Mouse (Mus musculus): Measurements from ENCODE around the gene Tmem216. TPM values are rescaled to one million over a fixed set of nuclear protein-coding genes. Genes with fewer than 3 reads are reported as not detected.
"Not testable (repeated sequence)": the region's sequence is repeated elsewhere in the genome, so short reads cannot be mapped to it uniquely, and the experiment has no call there.

The Tmem216 gene
- total RNA-seq, 1 experiment from 2014 or later, result 20.6 TPM

DNA sequence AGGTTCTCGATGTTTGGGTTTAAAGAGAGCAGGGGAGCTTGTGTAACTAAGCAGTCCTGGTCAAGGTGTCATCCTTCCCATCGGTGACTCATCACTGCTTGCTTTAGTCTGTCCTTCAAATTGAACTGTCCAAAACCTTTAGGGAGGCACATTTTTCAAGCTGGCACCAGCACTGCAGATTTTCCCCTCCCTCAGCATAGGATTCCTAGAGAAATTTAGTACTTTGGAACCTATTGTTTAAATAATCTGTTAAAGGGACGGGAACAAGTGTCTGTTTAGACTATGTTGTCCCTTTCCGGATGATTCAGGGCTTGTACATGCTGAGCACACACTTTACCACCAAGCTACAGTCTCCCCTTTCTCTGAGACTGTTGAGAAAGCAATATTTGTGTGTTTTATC, 9.2 kb upstream of the Tmem216 start:
- no peak for DNase-seq

DNA sequence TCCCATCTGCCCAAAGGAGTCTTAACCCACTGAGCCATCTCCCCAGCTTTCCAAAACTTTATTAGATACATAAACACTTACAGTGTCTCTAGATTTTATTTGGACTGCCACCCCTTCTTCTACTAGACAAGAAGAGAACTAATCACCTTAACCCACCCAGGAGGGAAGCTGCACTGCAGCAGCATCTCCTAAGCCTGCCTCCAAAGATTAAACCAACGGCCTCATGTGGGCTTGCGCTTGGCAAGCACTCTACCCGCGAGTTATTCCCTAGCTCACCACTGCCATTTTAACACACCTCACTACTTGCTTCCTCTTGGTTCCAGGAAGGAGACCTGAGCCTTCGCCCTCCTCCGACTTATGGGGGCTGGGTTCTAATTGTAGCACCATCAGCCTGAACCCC, 8.2 kb upstream of the Tmem216 start:
- DNase-seq, result no peak

DNA sequence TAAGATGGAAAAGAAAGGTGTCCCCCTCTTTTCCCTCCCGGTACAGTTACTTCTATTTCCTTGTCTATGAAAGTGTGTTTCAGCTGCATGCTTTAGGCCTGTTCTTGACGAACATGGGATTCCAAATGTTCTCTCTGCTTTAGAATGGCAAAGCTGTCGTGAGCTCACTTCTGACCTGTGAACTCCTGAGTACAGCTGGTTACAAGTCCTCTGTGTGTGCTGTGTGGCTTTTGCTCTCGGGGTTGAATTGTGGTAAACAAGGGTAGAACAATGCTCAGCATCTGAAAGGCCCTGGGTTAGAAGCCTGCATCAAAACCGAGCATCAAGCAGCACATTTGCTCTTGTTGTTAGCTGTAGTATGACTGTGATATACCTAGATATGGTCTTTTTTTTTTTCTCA, 6.3 kb upstream of the Tmem216 start:
- DNase-seq, result no peak

DNA sequence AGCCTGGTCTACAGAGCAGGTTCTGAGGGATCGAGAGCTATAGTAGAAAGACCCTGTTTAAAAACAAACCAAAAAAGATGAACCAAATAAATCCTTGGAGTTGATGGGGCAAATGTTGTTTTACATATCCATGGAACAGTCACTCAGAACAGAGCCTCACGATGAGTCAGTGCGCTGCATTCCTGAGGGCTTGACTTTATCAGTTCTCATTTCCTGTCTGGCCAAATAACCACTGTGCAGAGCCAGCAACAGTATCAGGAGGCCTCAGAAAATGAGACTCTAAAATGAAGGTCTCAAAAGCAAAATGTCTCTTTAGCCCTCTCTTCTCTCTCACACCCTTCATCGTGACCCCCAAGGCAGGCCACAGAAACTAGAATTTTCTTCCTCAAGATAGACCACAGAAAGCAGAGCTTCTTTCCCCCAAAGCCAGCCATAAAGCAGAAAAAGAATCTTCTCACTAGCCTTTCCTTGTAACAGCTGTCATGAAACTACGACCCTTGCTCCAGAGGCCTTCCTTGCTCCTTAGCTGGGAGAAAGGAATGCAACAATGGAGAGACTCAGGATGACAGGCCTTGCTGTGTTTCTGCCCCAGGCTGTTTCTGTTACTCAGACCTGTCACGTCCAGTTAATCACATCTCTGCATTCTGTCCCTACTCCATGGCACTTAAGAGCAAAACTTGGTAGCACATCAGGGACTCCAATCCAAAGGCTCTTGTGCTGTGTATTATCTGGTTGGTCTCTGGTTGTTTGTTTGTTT, 5.7 kb upstream of the Tmem216 start:
- DNase-seq, result peak; percentile 28

DNA sequence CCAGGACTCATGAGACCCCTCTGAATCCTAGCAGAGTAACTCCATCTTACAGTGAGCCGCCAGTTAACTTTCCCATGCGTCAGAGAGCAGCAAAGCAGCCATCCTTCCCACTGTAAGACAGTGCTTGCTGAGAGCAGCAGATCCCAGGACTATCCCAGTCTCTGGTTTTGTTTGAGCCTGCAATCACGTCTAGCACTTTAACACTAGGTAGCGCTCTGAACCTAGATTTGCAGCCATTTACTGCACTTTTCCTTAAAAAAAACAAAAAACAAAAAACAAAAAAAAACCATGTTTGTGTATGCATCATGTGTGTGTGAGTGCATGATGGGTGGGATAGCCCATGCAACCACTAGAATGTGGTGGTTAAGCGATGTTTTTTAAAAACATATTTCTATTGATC, 4.1 kb upstream of the Tmem216 start:
- no peak for DNase-seq

DNA sequence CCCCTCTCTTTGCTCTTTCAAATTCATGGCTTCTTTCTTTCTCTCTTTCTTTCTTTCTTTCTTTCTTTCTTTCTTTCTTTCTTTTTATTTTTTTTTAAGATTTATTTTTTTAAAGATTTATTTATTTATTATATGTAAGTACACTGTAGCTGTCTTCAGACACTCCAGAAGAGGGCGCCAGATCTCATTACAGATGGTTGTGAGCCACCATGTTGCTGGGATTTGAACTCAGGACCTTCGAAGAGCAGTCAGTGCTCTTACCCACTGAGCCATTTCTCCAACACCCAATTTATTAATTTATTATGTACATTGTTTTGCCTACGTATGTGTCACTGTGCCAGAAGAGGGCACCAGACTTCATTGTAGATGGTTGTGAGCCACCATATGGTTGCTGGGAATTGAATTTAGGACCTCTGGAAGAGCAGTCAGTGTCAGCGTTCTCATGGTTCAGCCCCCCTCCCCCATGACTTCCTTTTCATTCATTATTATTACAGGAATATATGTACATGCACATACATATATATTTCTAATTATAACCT, 1.9 kb upstream of the Tmem216 start:
- not testable (repeated sequence) for DNase-seq

DNA sequence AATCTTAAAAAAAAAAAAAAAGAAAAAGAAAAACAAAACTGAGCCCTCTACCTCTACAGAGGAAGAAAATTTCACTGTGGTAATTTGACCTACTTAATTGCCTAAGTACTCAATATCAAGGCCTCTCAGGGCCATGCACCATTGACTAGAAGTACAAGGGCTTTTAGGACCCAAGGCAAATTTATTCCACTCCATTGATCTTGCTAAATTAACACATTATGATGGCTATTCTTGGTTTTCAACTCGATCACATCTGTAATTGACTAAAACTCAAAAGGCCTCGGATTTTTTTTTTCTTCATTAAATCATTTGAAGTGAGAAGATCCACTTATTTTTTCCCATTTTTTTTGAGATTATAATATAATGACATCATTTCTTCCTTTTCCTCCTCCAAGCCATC, 1.4 kb upstream of the Tmem216 start:
- no peak for DNase-seq

DNA sequence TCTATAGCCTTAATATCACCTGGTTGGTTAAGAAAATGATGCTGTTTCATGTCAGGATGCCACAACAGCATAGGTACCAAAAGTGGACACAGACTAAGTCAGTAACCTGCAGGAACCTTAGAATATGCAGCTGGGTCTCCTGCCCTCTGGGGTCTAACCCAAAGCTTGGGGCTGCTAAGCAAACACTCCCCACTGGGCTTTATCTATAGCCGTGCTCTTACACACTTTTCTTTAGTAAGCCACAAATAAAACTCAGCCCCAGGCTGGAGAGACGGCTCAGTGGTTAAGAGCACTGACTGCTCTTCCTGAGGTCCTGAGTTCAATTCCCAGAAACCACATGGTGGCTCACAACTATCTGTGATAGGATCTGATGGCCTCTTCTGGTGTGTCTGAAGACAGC, 963 bp upstream of the Tmem216 start:
- DNase-seq, result no peak

DNA sequence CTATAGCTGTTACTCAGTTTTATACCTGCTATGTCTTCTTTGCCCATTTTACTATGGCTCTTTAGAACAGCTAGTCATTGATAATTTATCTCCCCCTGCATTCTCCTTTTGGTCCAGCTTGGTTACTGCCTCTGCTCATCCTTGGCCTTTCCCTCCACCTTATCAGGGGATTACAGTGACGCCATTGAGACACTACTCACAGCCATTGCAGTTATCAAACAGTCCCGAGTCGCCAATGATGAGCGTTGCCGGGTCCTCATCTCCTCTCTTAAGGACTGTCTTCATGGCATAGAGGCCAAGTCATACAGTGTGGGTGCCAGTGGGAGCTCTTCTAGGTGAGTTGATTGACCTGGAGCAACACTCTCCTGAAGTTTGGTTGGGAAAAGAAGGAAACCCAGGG, 16.6 kb downstream of the Tmem216 start:
- no peak for DNase-seq

DNA sequence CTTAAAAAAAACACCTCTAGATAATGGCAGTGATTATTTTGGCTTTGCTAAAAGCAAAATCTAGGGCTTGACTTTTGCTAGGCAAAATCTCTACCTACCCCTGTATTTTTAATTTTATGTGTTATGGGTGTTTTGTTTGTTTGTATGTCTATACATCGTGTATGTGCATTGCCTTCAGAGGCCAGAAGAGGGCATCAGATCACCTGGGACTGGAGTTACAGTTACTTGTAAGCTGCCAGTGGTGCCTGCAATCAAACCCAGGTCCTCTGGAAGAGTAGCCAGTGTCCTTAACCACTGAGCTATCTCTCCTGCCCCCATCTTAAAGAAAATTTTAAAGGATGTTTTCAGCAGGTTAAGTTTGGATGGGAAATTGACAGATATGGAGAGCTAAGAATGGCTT, 26.0 kb downstream of the Tmem216 start:
- DNase-seq, result no peak

DNA sequence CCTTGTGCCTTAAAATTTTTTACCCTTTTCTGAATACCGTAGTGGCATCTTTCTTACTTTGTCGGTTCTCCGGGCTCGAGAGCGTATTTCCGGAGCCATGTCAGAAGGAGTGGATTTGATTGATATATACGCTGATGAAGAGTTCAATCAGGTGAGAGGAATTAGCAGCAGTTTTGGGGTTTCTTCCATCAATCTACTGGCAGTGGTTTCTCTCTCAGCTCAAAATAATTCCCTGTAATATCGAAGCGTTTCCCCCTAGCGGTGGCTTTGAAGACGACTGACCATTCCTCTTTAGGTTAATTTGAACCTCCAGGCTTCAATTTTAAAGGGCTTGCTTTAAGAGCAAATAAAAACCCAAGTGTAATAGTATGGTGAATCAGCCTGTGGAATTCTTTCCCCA, 30.1 kb downstream of the Tmem216 start, which contains the start of gene Sdhaf2:
Sdhaf2 (minus strand) TSS at position 233 of the 400 bp plus-strand sequence.
- no peak for DNase-seq

DNA sequence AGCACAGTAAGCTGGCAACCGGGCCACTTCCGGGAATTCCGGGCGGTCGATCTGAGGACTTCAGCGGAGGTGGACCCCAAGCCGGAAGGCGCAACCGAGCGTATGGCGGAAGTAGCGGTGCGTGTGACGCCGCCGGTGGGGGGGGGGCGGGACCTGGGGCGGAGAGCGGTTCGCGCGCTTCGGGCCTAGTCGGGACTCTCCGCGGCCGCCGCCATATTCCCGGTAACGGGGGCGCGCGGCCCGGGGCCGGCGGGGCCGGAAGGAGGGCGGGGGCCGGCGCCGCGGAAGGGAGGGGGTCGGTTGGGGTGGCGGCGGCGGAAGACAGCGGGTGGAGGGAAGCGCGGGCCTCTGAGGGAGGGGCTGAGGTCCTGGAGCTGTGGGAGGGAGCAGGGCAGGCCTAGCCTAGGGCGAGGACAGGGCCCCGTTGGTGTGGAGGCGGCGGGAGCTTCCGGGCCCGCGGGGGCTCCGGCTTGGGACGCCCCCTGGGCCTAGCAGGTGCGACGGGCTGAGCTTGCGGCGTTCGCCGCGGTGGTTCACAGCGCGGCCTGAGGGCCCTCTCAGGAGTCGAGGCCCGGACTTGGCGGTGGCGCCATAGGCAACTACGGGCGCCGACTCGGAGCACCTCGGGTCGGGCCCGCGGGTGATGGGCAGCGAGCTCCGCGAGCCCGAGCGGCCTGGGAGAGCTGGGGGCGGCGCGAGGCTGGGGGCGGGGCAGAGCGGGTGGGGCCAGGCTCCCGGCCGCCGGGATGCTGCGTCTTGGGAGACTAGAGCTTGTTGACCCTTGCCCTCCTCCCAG, 30.7 kb downstream of the Tmem216 start, which contains the start of gene Cpsf7:
Cpsf7 (plus strand) TSS at position 161 of the 796 bp plus-strand sequence.
- peak; percentile 90 for DNase-seq

DNA sequence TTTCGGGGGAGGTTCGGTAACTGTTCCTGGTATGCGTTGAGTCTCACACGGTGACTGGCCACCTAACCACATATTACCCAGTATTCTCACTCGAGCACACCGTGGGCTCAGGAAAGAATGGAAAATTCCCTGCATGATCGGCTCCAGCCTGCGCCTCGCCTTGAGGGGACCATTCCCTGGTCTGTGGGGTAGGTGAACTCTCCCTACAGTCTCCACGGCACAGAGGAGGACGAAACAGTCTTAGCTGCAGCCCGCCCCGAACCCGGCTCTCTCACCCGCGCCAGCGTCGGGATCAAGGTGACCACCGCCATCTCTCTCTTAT, 31.3 kb downstream of the Tmem216 start:
- DNase-seq, result no peak

DNA sequence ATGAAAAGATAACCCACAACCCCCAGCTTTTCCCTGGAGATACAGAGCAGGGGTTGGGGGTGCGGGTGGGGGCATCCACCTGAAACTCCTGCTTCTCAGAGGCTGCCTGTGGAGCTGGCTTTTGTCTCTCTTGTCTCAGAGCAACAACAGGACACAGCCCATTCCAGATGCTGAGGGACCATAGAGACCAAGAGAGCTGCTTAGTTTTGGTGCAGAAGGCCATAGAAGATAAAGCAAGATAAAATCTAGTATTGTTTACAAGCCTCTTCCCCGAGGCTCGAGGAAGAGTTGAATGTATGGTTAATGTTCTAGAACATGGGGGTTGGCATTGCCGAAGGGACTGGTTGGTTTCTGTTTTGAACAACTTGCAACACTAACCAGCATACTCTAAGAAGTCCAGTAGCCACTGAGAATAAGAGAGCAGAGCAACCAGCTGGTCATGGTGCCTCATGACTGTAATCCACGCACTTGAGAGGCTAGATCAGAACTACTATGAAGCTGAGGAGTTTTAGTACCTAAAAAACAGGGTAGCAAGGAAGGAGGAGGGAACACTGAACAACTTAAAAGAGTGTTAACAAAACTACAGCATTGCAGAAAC, 32.5 kb downstream of the Tmem216 start:
- no peak for DNase-seq

DNA sequence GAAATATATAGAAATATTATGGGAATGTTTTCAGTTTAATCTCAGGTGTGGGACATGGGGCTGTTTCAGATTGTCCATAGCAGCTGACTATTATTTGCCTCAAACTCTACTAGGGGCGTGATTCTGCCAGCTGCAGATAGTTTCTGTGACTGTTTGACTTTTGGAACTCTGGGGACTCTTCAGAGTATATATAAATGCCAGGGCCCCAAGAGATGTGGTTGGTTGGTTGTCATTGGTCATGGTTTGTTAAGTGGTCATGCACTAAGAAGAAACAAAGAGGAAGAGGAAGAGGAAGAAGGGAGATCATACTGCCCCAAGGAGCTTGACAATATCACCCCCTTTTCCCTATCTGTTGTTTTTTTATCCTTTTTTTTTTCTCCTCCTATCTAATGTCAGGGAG, 34.1 kb downstream of the Tmem216 start:
- DNase-seq, result no peak

DNA sequence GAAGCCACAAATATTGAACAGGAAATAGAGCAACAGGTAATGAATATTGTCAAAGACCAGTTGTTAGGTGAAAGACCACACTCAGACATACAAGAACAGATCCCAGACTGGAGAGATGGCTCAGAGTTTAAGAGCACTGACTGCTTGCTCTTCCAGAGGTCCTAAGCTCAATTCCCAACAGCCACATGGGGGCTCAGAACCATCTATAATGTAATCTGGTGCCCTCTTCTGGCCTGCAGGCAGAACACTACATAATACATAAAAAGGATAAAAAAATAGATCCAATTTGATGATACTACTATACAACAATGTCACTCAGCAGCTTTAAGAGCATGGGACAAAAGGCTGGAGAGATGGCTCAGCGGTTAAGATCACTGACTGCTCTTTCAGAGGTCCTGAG, 35.7 kb downstream of the Tmem216 start:
- no peak for DNase-seq

DNA sequence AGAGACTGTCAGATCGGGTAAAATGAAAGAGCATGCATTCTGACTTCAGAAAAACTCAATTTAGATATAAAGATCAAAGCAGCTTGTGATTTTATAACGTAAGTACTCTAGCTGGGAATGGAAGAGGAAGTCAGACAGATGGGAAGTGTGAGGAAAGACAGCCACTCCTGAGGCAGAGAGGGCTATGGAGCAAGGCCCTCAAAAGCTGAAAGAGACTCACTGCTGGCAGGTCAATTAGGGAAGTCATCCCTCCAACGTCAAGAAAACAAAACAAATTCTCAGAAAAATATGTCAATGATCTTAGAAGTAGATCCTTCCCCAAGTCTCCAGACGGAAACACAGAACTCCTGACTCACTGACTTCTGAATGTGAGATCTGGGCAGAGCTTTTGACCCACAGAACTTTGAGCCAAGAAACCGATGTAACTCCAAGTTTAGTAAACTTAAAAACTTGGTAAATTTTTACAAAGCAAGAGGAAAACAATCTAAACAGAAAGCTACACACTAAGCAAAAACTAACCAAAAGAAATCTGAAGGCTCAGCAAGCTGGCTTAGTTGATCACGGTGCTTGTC, 45.2 kb downstream of the Tmem216 start:
- no peak for DNase-seq

DNA sequence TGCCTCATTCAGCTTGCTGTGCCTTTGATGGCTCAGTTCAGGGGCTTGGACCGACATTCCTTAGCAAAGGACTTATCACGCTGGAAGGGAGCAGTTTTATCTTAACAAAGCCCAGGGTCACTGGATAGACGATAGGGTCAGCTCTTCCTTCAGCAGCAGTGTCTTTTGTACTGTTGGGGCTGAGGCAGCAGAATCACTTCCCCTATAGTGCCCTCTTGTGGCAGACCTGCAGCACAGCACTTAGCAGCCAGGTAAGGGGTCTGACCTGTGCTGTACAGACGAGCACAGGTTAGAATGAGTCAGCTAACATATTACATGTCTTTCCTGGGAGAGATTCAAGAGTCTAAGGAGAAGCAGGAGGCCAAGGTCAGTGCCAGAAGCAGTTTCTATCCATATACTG, 53.5 kb downstream of the Tmem216 start:
- no peak for DNase-seq

DNA sequence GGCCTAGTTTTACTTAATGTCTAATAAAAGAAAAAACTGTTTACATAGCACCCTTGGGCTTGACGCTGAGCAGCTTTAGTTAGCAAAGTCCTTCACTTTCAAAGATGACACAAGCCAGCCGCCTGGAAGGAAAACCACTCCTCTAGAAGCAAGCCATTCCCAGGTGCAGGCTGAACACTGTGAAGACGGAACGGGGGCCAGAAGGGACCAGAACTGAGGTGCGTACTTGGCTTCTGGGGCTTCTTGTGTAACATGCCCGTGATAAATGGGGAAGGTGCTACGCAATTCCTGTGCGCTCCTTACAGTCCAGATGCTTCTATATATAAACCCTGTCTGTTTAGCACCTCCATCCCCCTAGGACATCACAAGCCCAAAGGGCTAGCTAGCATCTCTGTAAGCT, 55.5 kb downstream of the Tmem216 start:
- no peak for DNase-seq

DNA sequence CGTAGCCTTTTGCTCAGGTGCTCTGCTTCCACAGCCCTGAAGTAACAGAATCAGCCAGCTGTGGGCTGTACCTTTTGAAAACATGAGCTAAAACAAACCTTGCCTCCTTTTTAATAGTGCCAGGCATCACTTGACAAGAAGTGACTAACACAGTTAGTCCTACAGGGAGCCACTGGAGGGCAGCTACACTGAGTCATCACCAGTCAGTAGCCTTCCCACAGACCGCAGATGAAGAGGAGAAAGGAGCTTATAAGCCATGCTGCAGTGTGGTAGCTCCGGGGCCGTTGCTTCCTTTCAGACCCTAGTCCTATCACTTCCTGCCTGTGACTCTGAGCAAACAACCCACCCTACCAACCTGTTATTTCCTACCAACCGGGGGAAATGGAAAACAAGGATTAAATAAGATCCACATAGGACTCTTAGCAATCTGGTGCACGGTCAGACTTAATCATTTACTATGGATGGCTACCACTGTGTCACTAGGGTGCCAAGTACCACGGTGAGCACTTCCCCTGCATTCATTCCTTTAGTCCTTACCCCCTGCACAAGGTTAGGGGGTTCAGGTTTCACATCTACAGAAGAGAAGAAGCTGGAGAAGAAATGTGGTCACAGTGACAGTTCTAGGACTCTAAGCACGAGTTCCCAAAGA, 58.4 kb downstream of the Tmem216 start:
- no peak for DNase-seq

DNA sequence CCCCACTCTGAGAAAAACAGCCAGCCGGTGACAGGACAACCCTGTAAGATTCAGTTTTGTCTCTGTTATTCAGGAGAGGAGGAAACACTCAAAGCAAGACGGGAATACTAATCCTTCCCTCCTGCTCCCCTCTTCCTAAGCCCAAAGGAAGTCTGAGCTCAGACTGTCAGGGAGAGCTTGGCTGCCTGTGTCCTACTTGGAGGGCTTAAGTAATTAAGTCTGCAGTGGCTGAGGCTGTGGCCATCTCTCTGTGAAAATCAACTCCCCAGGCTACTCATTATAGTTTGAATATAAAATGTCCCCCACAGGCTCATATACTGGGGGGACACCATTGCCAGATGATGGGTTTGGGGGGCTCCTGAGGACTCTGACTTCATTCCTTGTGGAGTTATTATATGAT, 59.1 kb downstream of the Tmem216 start:
- no peak for DNase-seq

DNA sequence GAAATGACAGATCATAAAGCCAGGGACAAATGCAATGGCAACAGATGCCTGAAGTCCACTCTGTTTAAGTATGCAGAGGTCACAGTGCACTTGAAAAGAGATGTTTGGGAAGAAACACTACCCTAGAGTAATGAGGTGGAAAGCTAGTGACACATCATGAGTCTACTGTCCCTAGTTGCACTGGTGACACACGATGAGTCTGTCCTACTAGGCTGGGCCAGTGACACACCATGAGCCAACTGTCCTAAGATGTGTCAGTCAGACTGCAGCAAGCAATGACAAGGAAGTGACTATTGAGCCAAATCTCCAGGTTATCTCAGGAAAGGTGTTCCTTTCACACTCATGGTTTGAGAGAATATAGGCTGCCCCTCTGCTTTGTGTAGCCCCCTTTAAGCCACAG, 60.4 kb downstream of the Tmem216 start:
- DNase-seq, result peak; percentile 31
